Mouse (Mus musculus): ENCODE results near the gene Orc3. TPM values are rescaled to one million over a fixed set of nuclear protein-coding genes. Genes with fewer than 3 reads are reported as not detected.

The Orc3 gene
- total RNA-seq, 4 experiments from 2014 or later: 32.9 to 36.3 (median 34.1) TPM

Other genes with a start within 250 kb of the Orc3 start
- gene Akirin2, start 64.0 kb downstream of the Orc3 start, total RNA-seq (2022): 10 to 100 TPM; 53.3 to 58.5 (median 56.8) TPM
- gene Rars2, start within 50 bp of the Orc3 start, total RNA-seq (2022): 10 to 100 TPM; 23.0 to 27.2 (median 26.1) TPM
- gene Slc35a1, start 72.5 kb upstream of the Orc3 start, total RNA-seq (2022): 10 to 100 TPM; 12.8 to 15.3 (median 13.9) TPM
- under 1 TPM in 3 of 4 experiments, not detected in 1; 0.13 to 0.34 (median 0.34) TPM for gene Cfap206, start 115.3 kb upstream of the Orc3 start, total RNA-seq (2022)
- not detected for gene Gm136, start 141.3 kb upstream of the Orc3 start, total RNA-seq (2022)
- gene Smim8, start 163.5 kb upstream of the Orc3 start, total RNA-seq (2022): 10 to 100 TPM; 60.6 to 80.8 (median 65.2) TPM

Measured in heart, adult 8-10 months (tissue).